Mouse (Mus musculus) CH12.LX (cell line): ENCODE measurements at regions not wholly inside any gene's neighbourhood (a gene's known extent, or its start where the extent isn't known, plus 50 kb on each side); places are given as distances from the start of the nearest gene placed in this dataset.

Experiments used
- DNase-seq: peaks from one replicate; pipeline ENCODE4 v3.0.0-alpha.2; 2013; ENCODE audit errors: extremely low read depth
- H3K27ac ChIP-seq: 2 replicates; pipeline ENCODE4 v1.5.1; 2012; ENCODE audit warnings: low read depth, mild to moderate bottlenecking, control low read depth, moderate library complexity; ENCODE audit not compliant: insufficient read depth
- H3K27me3 ChIP-seq: replicated peaks from 2 replicates; pipeline ENCODE3; 2012; ENCODE audit warnings: inconsistent platforms
- H3K36me3 ChIP-seq, 2 experiments: replicated peaks in 1 of 2; 2 replicates each; pipeline versions ENCODE3 to v1.6.1; 2012; ENCODE audit warnings: inconsistent platforms in 1 of 2, low read length in 1 of 2, mild to moderate bottlenecking in 1 of 2, mixed read lengths in 1 of 2, moderate library complexity in 1 of 2; ENCODE audit not compliant: control insufficient read depth in 1 of 2, insufficient read depth in 1 of 2
- H3K4me1 ChIP-seq, 2 experiments: 2 replicates each; pipeline ENCODE4 v1.6.1; 2012; ENCODE audit warnings: inconsistent platforms in 1 of 2, moderate library complexity in 1 of 2; ENCODE audit not compliant: insufficient read depth in 2 of 2, control insufficient read depth in 1 of 2
- H3K4me2 ChIP-seq: 2 replicates; pipeline ENCODE4 v1.6.1; 2012; ENCODE audit warnings: low read depth, mild to moderate bottlenecking, control low read depth; ENCODE audit not compliant: poor library complexity, insufficient read depth, severe bottlenecking
- H3K4me3 ChIP-seq, 3 experiments: fragments of 150-350 bp in 1 of 3; sonication (generic) in 1 of 3; replicated peaks in 1 of 3; 2 replicates each; pipeline versions ENCODE3 to v1.5.1; 2011 to 2012; ENCODE audit warnings: low read depth in 2 of 3, low read length in 2 of 3, mild to moderate bottlenecking in 2 of 3, moderate library complexity in 2 of 3, control low read depth in 1 of 3, improper control_type of control experiment in 1 of 3, inconsistent platforms in 1 of 3, mixed read lengths in 1 of 3; ENCODE audit not compliant: poor library complexity in 1 of 3
- H3K79me2 ChIP-seq: replicated peaks from 2 replicates; pipeline ENCODE4 v1.6.1; 2012; ENCODE audit warnings: mild to moderate bottlenecking, moderate library complexity; ENCODE audit not compliant: control insufficient read depth, poor library complexity, insufficient read depth, severe bottlenecking; ENCODE audit errors: extremely low read depth
- H3K9ac ChIP-seq: 2 replicates; pipeline ENCODE4 v1.6.1; 2012; ENCODE audit warnings: low read depth, mild to moderate bottlenecking, control low read depth, moderate library complexity; ENCODE audit not compliant: insufficient read depth
- H3K9me3 ChIP-seq: replicated peaks from 2 replicates; pipeline ENCODE3; 2012; ENCODE audit warnings: low read length, inconsistent platforms, mixed read lengths
- CHD1 ChIP-seq: IDR thresholded peaks from 2 replicates; pipeline ENCODE4 v1.6.1; 2012; ENCODE audit warnings: low read depth, low read length, improper control_type of control experiment, inconsistent platforms
- CHD2 ChIP-seq: IDR thresholded peaks from 2 replicates; pipeline ENCODE4 v1.6.1; 2011; ENCODE audit warnings: low read length, improper control_type of control experiment
- CTCF ChIP-seq, 2 experiments: IDR thresholded peaks in 1 of 2; conservative IDR thresholded peaks in 1 of 2; 2 replicates each; pipeline ENCODE4 v1.5.1; 2011 to 2012; ENCODE audit warnings: low read depth in 2 of 2, low read length in 2 of 2, improper control_type of control experiment in 1 of 2, inconsistent platforms in 1 of 2, mild to moderate bottlenecking in 1 of 2, moderate library complexity in 1 of 2
- ELF1 ChIP-seq: IDR thresholded peaks from 2 replicates; pipeline ENCODE4 v1.6.1; 2014; ENCODE audit warnings: low read depth, mild to moderate bottlenecking, inconsistent platforms, low read length, improper control_type of control experiment
- ETS1 ChIP-seq: conservative IDR thresholded peaks from 2 replicates; pipeline ENCODE4 v1.6.1; 2012; ENCODE audit warnings: low read depth, mild to moderate bottlenecking, inconsistent platforms, low read length, improper control_type of control experiment, moderate library complexity
- GABPA ChIP-seq: IDR thresholded peaks from 2 replicates; pipeline ENCODE4 v1.6.1; 2012; ENCODE audit warnings: low read depth, low read length, improper control_type of control experiment, inconsistent platforms; ENCODE audit not compliant: insufficient replicate concordance
- IRF4 ChIP-seq: IDR thresholded peaks from 2 replicates; pipeline ENCODE4 v1.6.1; 2014; ENCODE audit warnings: low read depth, mild to moderate bottlenecking, inconsistent platforms, low read length, improper control_type of control experiment
- JUN ChIP-seq: IDR thresholded peaks from 2 replicates; pipeline ENCODE4 v1.6.1; 2011; ENCODE audit warnings: low read depth, mild to moderate bottlenecking, low read length, improper control_type of control experiment, moderate library complexity; ENCODE audit not compliant: insufficient read depth
- JUND ChIP-seq: conservative IDR thresholded peaks from 2 replicates; pipeline ENCODE4 v1.6.1; 2011; ENCODE audit warnings: low read depth, low read length, improper control_type of control experiment
- MAFK ChIP-seq: IDR thresholded peaks from 2 replicates; pipeline ENCODE4 v1.6.1; 2011; ENCODE audit warnings: low read length, improper control_type of control experiment; ENCODE audit not compliant: insufficient replicate concordance
- MAZ ChIP-seq: IDR thresholded peaks from 2 replicates; pipeline ENCODE4 v1.6.1; 2012; ENCODE audit warnings: low read depth, mild to moderate bottlenecking, inconsistent platforms, low read length, improper control_type of control experiment, moderate library complexity
- MEF2A ChIP-seq: IDR thresholded peaks from 2 replicates; pipeline ENCODE4 v1.6.1; 2014; ENCODE audit warnings: low read depth, mild to moderate bottlenecking, inconsistent platforms, low read length, improper control_type of control experiment, borderline replicate concordance
- MXI1 ChIP-seq: IDR thresholded peaks from 2 replicates; pipeline ENCODE4 v1.6.1; 2011; ENCODE audit warnings: mild to moderate bottlenecking, low read depth, low read length, improper control_type of control experiment
- NELFE ChIP-seq: IDR thresholded peaks from 2 replicates; pipeline ENCODE4 v1.6.1; 2011; ENCODE audit warnings: low read depth, low read length, improper control_type of control experiment
- POLR2AphosphoS2 ChIP-seq: IDR thresholded peaks from 2 replicates; pipeline ENCODE4 v1.6.1; 2011; ENCODE audit warnings: low read depth, low read length, improper control_type of control experiment
- RAD21 ChIP-seq: IDR thresholded peaks from 2 replicates; pipeline ENCODE4 v1.6.1; 2011; ENCODE audit warnings: low read depth, mild to moderate bottlenecking, low read length, improper control_type of control experiment, moderate library complexity
- SMC3 ChIP-seq: IDR thresholded peaks from 2 replicates; pipeline ENCODE4 v1.6.1; 2011; ENCODE audit warnings: low read depth, low read length, improper control_type of control experiment
- TCF12 ChIP-seq: IDR thresholded peaks from 2 replicates; pipeline ENCODE4 v1.6.1; 2014; ENCODE audit warnings: low read depth, mild to moderate bottlenecking, inconsistent platforms, low read length, improper control_type of control experiment
- UBTF ChIP-seq: IDR thresholded peaks from 2 replicates; pipeline ENCODE4 v1.6.1; 2012; ENCODE audit warnings: low read depth, mild to moderate bottlenecking, inconsistent platforms, low read length, improper control_type of control experiment, moderate library complexity
- USF1 ChIP-seq: IDR thresholded peaks from 2 replicates; pipeline ENCODE4 v1.6.1; 2014; ENCODE audit warnings: low read depth, mild to moderate bottlenecking, inconsistent platforms, low read length, improper control_type of control experiment
- USF2 ChIP-seq: conservative IDR thresholded peaks from 2 replicates; pipeline ENCODE4 v1.6.1; 2011; ENCODE audit warnings: low read depth, low read length, improper control_type of control experiment
- ZMIZ1 ChIP-seq: IDR thresholded peaks from 2 replicates; pipeline ENCODE4 v1.6.1; 2012; ENCODE audit warnings: low read depth, mild to moderate bottlenecking, inconsistent platforms, low read length, improper control_type of control experiment
- ZNF384 ChIP-seq: IDR thresholded peaks from 2 replicates; pipeline ENCODE4 v1.6.1; 2012; ENCODE audit warnings: low read depth, low read length, improper control_type of control experiment, inconsistent platforms
- dilution Hi-C: fragments of 300-500 bp; cut with MboI; formaldehyde crosslinking; loops from 2 replicates; pipeline ENCODE4 v1.14.3; 2020; ENCODE audit warnings: low sequenced_read_pairs; ENCODE audit not compliant: extremely low pct_unique_long_range_greater_than_20kb, extremely low pct_ligation_motif_present
- in situ Hi-C: fragments of 300-500 bp; cut with MboI; formaldehyde crosslinking; loops from 3 replicates; pipeline ENCODE4 v1.14.3; 2019; ENCODE audit warnings: low sequenced_read_pairs, low pct_ligation_motif_present, low pct_unique_long_range_greater_than_20kb, mixed read lengths

GRCm38 (mm10) chr3:45681410-45681809, 303.2 kb downstream of the Pcdh10 start:
- Histone ChIP-seq H3K9ac (no peak overlapping the region), H3K79me2 (no peaks in the 10 kb centered on the region), H3K36me3 (no peaks in the 10 kb centered on the region), H3K27ac (no peak overlapping the region), H3K27me3 (no peaks in the 10 kb centered on the region), H3K9me3 (peaks cover 36% of the 10 kb centered on the region), H3K4me3 (no peak overlapping the region), H3K4me1 (no peaks in the 10 kb centered on the region), H3K4me2 (no peak overlapping the region)
- DNase-seq: no peak
- TF ChIP-seq JUN (no peak), TCF12 (no peak), MAFK (no peak), CHD1 (no peak), RAD21 (no peak), SMC3 (no peak), NELFE (no peak), POLR2AphosphoS2 (no peak), USF2 (no peak), MEF2A (no peak), ZNF384 (no peak), MAZ (no peak)
- in situ Hi-C loops: no loop called here
- dilution Hi-C loops: no loop called here

GRCm38 (mm10) chr3:45707891-45708290, 329.7 kb downstream of the Pcdh10 start:
- H3K27ac ChIP-seq: no peak overlapping the region
- dilution Hi-C loops (no loop called here), in situ Hi-C loops (no loop called here)
- TF ChIP-seq USF1 (no peak), ZMIZ1 (no peak), CTCF (conservative IDR thresholded peaks at IDR 0.05 in 1 of 2, IDR thresholded peaks at IDR 0.05 in 1 of 2; ENCODE audit: low read depth in 2 of 2, low read length in 2 of 2) (no peak), IRF4 (no peak), POLR2AphosphoS2 (no peak), MEF2A (no peak), SMC3 (no peak), JUND (no peak), GABPA (no peak), CHD2 (no peak), ELF1 (no peak), UBTF (no peak), ETS1 (no peak), MAFK (no peak), MXI1 (no peak)
- H3K4me1 ChIP-seq: no peaks in the 10 kb centered on the region
- H3K79me2 ChIP-seq: no peaks in the 10 kb centered on the region
- H3K9ac ChIP-seq: no peak overlapping the region
- DNase-seq: no peak
- no peak overlapping the region for H3K4me3 ChIP-seq
- peaks cover 23% of the 10 kb centered on the region for H3K9me3 ChIP-seq
- no peak overlapping the region for H3K4me2 ChIP-seq
- no peaks in the 10 kb centered on the region for H3K27me3 ChIP-seq
- no peaks in the 10 kb centered on the region for H3K36me3 ChIP-seq
